Mouse (Mus musculus) C2C12 (cell line): ENCODE measurements around the gene Ppp1r2.

Experiments
- CTCF ChIP-seq: IDR thresholded peaks from one replicate; pipeline ENCODE4 v1.5.1; 2011; ENCODE audit not compliant: control insufficient read depth, insufficient read depth, insufficient read length
- FOSL1 ChIP-seq: IDR thresholded peaks from one replicate; pipeline ENCODE4 v1.8.0; 2011; ENCODE audit warnings: mild to moderate bottlenecking, low read length; ENCODE audit not compliant: poor library complexity, insufficient read depth, severe bottlenecking
- MYOD1 ChIP-seq: IDR thresholded peaks from one replicate; pipeline ENCODE4 v1.6.1; 2011; ENCODE audit warnings: low read depth; ENCODE audit not compliant: control insufficient read depth, insufficient read length

DNA sequence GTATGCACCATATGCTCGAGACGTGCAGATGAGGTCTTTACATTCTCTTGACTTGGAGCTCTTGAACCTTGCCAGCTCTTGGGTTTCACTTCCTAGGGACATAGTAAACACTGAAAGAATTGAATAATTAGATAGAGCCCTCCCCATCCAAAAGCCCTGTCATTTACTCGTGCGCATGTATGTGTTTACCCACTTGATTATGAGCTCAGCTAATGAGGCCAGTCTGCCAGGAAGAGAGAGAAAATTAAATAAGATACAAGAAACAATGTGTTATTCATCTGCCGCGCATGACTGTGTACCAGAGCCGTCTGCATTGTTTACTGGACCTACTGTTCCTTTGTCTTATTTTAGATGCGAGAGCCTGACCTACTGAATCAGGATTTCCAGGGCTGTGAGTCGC, 63.6 kb downstream of the Ppp1r2 start:
- TF ChIP-seq FOSL1 (no peak), MYOD1 (no peak), CTCF (no peak)
